Mouse (Mus musculus): ENCODE data around the gene Olfr1368. TPM values are rescaled to one million over a fixed set of nuclear protein-coding genes. Genes with fewer than 3 reads are reported as not detected.

Olfr1368 gene
- polyA plus RNA-seq, 1 experiment from 2014 or later = not detected

DNA sequence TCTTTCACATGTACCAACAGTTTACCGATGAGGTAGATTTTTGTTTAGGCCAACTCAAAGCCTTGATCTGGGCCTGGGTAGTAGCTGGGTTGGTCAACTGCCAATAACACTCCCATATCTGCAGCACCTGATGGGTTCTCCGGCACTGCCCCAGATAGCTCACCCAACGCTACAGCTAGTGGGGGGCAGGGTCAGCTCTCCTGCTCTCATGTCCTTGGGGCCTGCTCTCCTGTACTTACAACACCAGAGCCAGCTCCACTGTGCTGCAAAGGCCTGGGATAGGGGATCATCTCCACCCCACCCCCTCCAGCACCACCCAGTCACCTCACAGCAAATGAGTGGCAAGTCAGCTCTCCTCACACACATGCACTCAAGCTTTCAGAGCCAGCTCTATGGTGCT is 35.9 kb downstream of the Olfr1368 start:
- ATAC-seq = peak; percentile 40; the same call in 1 of the 2 replicates
- H3K36me3 ChIP-seq = no peaks in the 10 kb centered on the region
- H3K4me3 ChIP-seq (replicated peaks) = no peak overlapping the region
- WGBS = 95% methylated on average over 3 of the region's 3 CpGs
- H3K9ac ChIP-seq (replicated peaks) = no peak overlapping the region
- no peaks in the 10 kb centered on the region for H3K4me1 ChIP-seq (replicated peaks)
- no peaks in the 10 kb centered on the region for H3K9me3 ChIP-seq
- H3K4me2 ChIP-seq (replicated peaks) = no peak overlapping the region
- H3K27me3 ChIP-seq = no peaks in the 10 kb centered on the region
- H3K27ac ChIP-seq = no peak overlapping the region

Other genes with a start within 250 kb of the Olfr1368 start
- gene Olfr1370, start 70.9 kb downstream of the Olfr1368 start, polyA plus RNA-seq (2015; fragmentation: Nextera tagmentation; extraction: Ambion mirVana) = not detected in 2 replicates
- gene Olfr1369-ps1, start 34.4 kb downstream of the Olfr1368 start, polyA plus RNA-seq (2015; fragmentation: Nextera tagmentation; extraction: Ambion mirVana) = 0.05 TPM in 1 of 2 replicates, not detected in the other
- not detected in 2 replicates for gene Olfr263, start 16.2 kb downstream of the Olfr1368 start, polyA plus RNA-seq (2015; fragmentation: Nextera tagmentation; extraction: Ambion mirVana)
- 87.2 and 95.5 TPM in 2 replicates for gene Trim27, start 33.6 kb upstream of the Olfr1368 start, polyA plus RNA-seq (2015; fragmentation: Nextera tagmentation; extraction: Ambion mirVana)
- not detected in 2 replicates for gene Gpx5, start 146.9 kb upstream of the Olfr1368 start, polyA plus RNA-seq (2015; fragmentation: Nextera tagmentation; extraction: Ambion mirVana)
- gene Gpx6, start 166.3 kb upstream of the Olfr1368 start, polyA plus RNA-seq (2015; fragmentation: Nextera tagmentation; extraction: Ambion mirVana) = not detected in 2 replicates
- not detected in 2 replicates for gene Olfr1367, start 201.0 kb upstream of the Olfr1368 start, polyA plus RNA-seq (2015; fragmentation: Nextera tagmentation; extraction: Ambion mirVana)
- 15.5 and 16.8 TPM in 2 replicates for gene Zscan12, start 217.0 kb upstream of the Olfr1368 start, polyA plus RNA-seq (2015; fragmentation: Nextera tagmentation; extraction: Ambion mirVana)

Measured in midbrain, embryonic 13.5 days (tissue).